Mouse (Mus musculus) skeletal muscle tissue, adult 2 months (tissue): ENCODE data around the gene Rac3.
"Not testable (repeated sequence)": the region's sequence is repeated elsewhere in the genome, so short reads cannot be mapped to it uniquely, and the experiment has no call there.

ENCODE experiments used
- DNase-seq: peaks from one replicate; pipeline ENCODE4 v3.0.0-alpha.2; 2012; ENCODE audit warnings: low read depth, low spot score

Rac3 gene

DNA sequence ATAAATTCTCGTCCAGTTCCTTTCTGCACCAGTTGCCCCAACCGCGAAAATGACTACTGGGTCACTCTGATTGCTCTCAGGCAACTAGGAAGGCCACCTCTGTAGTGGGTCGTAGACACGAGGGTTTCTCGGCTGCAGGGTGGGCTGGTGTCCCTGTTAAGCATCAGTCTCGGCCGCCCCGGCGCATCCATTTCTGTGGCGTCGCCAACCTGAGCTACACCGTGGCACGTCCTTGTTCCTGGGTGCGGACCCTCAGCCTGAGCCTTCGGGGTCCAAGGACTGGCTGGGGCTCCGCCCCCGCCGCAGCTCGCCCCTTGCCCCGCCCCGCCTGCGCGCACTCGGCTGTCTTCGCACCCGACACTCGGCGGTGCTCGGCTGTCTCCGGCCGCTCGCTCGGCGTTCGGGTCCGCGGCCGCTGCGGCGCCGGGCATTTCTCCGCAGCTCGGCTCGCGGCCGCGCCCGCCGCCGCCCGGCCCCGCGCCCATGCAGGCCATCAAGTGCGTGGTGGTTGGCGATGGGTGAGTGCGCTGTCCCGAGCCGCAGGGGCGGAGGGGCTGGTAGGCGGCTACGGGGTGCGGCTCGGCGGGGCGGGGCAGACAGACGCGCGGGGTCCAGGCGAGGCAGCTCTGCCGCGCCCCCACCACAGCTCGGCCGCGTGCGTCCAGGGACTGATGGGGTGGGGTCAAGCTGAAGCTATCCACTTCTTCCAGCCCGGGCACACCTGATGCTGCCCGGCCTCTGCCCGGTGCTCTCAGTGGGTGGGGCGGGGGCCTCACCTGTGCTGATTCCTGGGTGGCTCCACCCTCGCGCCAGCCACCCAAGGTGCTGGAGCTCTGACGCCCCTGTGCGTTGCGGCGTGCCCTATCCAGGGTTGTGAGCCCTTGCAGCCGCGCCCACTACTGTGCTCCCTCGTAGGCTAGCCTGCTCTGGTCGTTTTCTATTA is at the start of gene Rac3:
Rac3 (plus strand) TSS at position 347 of the 943 bp plus-strand sequence.
- no peak for DNase-seq

DNA sequence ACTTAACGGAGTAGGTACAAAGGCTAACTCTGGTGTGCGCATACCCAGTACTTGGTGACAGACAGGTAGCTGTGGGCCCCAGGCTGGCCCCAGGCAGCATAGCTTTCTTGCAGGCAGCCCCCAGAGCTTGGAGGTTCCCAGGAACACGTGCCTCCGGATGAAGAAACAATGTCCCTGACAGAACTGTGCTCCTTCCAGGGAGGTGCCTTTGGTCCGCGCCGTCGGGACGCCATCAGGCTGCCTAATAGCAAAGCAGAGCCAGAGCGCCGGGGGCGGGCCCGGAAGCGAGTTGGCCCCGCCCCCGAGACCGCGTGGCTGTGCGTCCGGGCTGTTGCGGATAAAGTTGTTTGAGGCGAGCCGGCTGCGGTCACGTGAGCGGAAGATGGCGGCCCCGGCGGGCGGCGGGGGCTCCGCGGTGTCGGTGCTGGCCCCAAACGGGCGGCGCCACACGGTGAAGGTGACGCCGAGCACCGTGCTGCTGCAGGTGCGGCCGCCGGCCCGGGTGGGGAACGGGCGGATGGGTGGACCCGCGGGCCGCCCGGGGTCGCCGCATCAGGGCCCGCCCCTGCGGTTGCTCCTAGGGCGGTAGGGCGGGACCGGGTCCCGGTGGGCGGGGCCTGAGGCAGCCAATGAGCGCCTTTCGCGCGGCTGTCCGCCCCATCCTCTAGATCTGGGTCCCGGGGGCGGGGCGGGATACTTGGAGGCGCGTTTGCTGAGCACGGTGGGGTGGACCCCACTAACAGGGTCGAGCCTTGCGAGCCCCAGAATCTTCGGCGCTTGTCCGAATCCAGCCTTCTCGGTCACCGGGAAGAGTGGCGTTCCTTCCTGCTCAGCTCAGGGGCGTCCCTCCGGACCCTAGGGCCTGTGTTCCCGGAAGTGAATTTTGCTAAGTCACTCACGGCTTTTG is 48.3 kb upstream of the Rac3 start, which contains the start of gene Aspscr1:
Aspscr1 (plus strand) TSS at position 287 of the 907 bp plus-strand sequence.
- peak; percentile 88 for DNase-seq

DNA sequence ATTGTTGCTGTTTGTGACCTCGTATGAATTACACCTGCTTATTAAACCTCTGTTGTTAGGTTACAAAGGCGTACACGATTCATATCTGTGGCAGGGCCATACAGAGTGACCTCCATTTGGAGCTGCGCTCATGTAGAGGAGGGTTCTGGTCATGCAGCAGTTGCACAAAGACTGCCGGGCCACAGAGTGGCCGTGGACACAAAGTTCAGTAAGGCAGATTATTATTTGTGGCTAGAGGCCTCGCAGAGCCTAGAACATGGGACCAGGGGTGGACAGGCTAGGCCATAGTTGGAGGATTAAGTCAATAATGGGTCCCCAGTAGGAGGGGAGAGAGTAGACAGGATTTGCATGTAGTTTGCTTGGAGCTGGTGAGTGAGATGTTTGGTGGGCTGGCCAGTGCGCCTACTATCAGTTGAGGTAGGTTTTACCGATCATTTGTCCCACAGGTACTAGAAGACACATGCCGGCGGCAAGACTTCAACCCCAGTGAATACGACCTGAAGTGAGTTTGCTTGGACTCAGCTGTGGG is 47.6 kb upstream of the Rac3 start:
- DNase-seq = no peak

DNA sequence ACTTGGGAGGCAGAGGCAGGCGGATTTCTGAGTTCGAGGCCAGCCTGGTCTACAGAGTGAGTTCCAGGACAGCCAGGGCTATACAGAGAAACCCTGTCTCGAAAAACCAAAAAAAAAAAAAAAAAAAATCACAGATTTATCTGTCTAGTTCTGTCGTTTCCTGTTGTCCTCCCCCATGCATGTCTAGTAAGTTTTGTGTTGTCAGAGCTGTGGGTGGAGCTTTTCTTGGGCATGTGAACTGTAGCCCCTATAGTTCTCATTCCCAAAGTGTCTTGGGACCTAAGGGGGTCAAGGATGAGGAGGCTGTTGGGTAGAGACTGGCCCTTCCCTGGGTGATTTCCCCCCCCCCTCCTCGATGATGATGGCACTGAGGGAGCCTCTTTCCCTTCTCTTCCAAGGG is 45.4 kb upstream of the Rac3 start:
- not testable (repeated sequence) for DNase-seq

DNA sequence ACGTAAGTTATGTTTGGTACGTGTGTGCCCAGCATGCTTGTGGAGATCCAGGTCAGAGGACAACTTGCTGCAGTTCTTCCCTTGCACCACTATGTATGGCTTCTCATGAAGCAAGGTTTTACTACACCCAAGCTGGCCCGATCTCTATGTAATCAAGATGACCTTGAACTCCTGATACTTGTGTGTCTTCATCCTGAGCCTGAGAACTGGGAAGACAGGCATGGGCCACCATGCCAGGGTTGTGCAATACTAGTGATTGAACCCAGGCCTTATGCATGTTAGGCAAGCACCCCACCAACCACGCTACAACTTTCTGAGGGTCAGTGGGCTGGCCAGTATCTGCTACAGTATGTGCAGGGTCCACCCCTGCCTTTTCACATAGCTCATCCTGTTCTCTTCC is 44.3 kb upstream of the Rac3 start:
- no peak for DNase-seq

DNA sequence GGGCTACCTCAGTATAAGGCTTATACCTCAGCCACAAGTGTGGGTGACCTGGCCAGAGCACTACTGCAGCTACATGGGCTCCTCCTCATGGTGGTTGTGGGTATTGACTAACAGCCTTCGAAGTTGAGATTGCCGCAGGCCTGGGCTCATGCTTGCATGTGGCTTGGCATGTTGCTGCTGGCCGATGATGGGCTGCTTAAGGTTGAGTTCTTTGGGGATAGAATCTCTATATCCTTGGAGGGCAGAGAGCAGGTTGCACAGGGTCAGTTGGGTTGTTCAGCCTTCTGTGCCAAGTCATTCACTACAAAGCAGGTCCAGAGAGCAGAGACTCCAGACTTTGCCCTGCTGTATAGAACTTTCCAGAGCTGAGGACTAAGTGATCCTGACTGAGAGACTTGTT is 41.4 kb upstream of the Rac3 start:
- DNase-seq = no peak

DNA sequence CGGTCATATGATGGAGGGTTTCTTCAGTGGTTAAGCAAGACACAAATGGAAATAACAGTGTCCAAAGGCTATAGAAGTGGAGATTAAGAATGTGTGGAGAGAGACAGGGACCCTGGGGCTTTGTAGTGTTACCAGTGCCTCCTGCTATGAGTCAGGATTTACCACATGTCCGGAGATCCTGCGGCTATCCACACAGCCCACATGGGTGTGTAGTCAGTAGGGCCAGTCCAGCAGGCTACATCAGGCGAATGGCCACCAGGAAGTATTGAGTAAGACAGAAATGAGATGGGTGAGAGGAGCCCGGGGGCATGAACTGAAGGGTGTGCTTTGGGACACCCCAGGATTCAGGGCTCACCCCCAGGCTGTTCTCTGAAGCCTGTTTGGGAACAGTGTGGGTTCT is 38.6 kb upstream of the Rac3 start:
- DNase-seq = no peak

DNA sequence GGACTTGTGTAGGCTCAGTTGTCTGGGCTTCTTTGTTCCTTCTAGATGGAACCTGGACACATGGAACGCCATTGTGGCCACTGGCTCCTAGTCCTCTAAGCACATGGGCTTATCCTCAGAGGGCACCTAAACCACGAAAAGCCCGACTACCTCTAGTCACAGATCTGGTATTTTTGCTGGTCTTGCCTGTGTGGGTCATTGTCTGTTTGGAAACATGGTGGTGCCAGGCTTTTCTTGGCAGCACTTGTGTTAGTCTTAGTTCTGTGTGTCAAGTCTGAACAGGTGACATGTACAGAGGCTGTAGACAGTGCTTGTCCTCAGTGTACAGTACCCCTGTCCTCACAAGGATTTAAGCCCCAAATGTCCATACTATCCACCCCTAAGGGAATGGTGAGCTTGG is 37.7 kb upstream of the Rac3 start:
- DNase-seq = no peak

DNA sequence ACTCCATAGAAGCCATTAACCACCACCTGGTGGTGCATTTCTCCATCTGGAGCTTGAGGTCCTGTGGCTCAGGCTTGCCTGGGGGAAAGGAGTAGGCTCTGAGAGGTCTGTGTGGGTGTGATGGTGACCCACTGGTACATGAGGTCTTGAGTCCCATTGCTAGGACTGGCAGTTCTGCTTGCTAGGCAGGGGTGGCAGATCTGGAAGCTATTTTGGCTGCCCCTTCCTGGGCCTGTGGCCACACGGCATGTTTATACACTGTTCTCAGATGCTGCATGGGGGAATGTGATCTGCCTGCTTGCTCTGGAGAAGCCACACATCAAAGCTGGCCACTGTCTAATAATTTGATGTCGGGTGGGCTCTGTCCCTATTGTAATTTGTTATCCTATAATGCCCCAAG is 37.2 kb upstream of the Rac3 start:
- peak; percentile 46 for DNase-seq

DNA sequence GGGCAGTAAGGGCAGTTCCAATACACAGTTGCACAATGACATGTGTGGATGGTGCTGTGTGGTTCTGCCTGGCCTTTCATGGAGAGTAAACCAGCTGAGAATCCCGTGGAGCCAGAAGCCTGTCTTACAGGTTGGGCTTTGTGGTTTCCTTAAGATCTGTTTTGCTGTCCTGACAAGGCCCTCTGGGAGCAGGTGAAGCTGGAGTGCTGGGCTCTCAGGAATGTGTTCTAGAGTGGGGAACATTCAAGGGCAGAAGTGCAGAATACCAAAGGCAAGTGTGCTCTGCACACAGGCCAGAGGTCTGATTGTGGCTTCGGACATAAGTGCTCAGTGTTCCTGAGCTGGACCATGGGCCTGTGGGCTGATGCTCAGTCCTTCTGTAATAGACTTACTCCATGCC is 36.6 kb upstream of the Rac3 start:
- no peak for DNase-seq

DNA sequence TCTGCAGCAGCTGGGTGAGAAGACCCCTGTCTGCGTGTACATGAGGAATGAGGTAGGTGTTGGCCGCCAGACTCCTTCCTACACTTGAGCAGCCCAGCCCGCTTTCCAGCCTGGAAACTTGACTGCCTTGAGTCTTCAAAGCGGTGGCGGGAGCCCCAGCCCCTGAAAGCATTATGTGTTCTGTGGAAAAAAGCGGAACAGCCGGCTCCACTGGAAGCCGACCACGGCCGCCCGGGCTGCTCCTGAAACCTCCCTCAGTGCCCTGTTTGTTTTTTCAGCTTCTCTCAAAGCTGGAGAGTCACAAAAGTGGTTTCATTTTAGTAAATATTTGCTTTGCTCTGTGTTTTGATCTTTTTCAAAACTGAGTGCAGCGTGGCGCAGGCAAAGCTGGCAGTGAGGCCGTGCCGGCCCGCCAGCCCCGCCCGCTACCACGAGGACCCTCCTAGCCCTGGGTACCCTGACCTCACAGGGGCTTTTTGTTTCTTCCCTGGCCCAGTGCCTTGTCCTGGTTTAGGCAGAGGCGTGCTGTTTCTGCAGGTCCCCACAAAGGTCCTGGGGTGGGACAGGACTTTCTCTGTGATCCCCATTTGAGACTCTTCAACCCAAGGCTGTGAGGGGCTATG is 34.5 kb upstream of the Rac3 start:
- no peak for DNase-seq

DNA sequence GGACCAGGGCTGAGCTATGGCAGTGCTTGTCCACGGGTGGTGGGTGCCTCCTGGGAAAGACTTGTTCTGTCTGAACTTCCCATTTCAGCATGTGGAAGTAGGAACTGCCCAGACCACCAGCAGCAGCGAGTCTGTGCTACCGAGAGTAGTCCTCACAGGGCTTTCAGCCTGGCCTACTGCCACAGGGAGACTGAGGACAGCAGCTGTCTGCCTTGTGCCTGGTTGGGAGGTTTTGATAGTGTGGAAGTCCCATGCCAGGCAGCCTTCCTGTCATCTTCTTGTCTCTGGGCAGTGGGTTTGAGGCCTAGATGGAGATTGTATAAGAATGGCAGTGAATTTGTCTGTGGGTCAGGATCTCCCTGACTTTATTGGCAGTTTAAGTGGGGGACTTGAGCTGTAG is 31.9 kb upstream of the Rac3 start:
- DNase-seq = no peak

DNA sequence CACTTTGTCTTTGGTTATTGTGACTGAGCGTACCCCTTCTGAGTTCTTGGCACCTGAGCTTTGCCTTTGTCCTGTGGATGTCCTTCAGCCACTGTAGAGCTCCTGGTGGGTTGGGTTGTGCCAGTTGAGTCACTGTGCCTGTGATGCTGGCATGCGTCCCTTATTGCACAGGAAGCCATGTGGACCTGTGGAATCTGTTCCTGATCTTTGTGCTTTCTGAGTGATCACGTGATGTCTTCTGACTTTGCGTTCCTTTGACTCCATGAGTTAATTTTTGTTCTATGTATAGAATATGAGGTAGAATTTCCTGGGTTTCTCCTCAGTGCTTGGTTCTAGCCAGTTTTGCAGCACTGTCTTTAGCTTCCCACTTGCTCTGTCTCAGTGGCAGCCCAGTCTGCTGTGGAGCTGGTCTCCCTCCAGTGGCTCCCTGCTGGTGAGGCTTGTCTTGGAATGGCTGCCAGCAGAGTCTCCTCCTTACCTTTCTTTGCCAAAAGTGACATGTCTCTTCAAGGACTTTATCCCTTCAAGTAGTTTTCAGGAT is 28.7 kb upstream of the Rac3 start:
- DNase-seq = no peak

DNA sequence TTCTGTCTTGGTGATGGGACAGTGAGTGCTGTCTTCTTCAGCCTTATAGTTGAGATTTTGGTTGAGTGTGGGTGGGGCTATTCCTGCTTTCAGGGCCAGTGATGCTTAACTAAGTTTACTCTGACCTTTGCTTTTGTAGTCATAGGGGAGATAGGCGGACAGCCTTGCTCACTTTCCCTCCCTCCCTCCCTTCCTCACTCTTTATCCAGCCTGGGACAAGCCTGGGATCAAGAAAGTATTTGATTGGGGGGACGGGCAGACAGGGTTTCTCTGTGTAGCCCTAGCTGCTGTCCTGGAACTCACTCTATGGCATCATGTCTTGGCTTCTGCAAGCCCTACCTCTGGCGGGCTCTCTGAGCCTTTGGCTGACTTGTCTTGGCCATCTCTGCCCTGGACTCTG is 27.8 kb upstream of the Rac3 start:
- DNase-seq = no peak

DNA sequence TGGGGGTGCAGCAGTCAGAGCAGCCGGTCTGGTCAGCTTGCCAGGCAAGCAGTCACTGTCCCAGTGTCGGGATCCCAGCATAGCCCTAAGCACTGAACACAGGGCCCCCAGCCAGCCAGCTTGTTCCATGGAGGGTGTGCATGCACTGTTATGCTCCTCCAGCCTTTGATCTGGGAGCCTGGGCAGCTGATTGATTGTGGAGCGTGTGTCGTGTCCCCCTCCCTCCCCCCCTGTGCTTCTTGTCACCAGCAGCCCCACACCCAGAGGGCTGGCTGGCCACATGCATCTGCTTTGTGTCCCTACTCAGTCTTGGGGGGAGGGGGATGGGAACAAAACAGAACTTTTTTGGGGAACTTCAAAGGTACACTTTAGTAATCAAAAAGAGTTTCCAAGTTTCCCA is 26.1 kb upstream of the Rac3 start:
- no peak for DNase-seq

DNA sequence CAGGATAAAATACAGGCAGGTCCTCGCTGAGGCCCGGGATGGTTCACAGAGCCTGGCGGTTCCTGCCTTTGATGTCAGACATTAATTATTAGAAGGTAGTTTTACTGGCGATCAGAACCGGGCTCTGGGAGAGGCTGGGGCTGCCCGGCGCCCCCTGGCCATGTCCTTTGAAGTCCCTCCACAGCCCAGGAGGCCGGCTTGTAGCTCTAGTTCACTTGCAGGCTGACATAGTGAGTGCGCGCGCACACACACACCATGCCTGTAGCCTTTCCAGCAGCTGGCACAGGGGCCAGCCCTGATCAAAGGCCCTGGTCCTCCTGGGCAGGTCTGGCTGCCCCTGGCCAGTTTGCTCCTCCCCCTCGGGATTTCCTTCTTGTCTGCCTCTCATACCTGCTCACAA is 25.6 kb upstream of the Rac3 start:
- no peak for DNase-seq

DNA sequence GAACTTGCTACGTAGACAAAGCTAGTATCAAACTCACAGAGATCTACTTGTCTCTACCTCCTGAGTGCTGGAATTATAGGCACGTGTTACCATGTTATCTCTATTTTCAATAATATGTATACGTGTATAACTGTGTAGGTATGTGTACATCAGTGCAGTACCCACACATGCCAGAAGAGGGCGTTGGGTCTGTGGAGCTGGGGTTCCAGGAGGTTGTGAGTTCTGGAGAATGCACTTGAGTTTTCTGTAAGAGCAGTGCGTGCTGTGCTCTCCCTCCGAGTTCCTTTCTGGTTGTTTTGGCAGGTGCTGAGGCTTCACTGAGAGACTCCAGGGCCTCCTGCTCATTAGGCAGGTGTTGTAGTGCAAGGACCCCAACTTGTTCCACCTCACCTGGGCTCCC is 24.7 kb upstream of the Rac3 start:
- DNase-seq = no peak

DNA sequence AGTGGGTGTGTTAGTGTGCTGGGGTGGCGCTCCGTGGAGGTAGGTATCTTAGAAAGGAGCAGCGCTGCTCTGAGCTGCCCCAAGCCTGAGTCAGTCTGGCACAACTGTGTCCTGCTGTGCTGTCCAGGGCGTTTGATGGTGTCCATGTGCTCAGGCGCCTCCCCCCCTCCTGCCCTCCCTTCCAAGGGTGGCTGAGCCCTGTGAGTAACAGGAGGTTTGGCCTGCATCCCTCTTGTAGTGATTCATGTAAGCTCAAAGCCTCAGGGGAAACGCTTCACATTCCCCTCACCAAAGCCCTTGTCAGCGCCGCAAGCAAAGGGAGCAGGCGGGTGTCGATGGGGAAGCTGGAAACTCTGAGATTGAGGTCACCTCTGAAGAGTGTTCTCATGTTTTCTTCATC is 23.5 kb upstream of the Rac3 start:
- peak; percentile 85 for DNase-seq

DNA sequence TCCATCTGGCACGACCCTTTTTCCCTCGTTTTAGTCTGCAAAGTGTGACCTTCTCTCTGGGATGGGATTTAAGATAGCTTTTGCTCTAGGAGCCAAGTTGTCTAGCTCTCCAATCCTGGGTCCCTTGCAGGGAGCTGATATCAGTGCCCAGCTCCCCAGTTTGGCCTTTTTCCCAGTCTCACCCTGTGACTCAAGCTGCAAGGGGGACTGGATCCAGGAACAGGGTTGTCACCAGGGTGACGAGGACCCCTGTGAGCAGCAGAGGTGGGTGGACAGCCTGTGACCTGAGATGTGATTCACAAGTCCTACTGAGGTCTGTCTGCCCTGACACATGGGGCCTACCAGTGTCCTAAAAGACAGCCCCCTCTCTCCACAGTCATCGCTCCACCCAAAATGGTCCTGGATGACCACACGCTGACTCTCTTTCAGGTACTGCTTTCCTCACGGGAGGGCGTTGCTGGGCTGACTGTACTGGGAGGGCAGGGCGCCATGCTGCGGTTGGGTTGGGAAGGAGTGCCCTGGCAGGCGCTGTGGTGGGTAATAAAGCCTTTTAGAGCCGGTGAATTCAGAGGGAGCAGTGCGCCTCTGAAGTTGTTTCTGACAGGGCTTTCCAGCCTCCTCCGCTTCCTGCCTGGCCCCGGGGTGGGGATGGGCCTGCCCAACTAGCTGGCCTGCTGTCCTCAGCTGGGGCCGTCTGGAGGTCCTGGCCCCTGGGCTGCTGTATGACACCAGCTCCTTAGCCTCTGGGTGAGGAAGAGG is 17.4 kb upstream of the Rac3 start:
- DNase-seq = no peak

DNA sequence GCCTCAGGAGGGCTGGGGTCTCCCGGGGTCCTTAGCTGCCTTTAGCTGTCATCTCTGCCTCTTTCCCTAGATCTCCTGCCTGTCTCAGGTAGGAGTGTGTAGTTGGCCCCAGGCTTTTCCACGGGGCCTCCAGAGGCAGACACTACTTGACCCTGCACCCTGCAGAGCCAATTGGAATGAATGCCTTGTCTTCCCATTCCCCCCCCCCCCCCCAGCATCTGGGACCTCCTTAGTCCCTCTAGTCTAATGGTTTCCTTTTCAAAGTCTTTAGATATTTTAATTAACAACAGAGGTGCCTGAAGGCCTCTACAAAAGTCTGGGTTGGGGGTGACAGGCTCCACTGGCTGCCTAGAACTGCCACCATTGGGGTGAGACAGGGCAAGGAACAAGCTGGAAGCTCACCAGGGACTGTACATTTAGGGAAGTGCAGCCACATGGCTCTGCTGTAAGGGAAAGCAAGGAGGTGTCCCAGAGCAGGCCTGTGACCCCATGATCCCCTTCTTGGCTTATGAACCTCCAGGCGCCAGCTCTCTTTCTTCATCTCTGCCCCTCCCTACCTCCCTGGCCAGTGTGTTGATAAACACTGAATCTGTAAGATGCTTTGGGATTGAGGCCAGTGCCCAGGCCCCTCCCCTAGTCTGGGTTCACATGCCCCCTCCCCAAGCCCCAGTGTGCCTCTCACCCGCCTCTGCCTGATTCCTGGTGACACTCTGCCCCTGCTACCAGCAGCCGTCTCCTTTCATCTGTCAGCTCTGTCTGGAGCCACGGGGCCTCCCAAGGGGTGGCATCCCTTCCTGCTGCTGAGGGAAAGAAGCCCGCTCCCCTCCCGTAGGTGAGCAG is 16.6 kb upstream of the Rac3 start:
- no peak for DNase-seq
